Mouse (Mus musculus) midbrain, embryonic 13.5 days (tissue): Measurements from ENCODE around the gene Klc3. TPM values are rescaled to one million over a fixed set of nuclear protein-coding genes. Genes with fewer than 3 reads are reported as not detected.
A peak's percentile ranks its signal among the peaks of the same experiment; 100 is the strongest.

Experiments
- ATAC-seq: fragments of 200-750 bp; cut with Nextera tagmentation; 2 replicates; pipeline ENCODE4 v1.8.0; 2017; ENCODE audit warnings: mild to moderate bottlenecking, moderate TSS enrichment, moderate library complexity
- H3K27ac ChIP-seq: fragments of 300-500 bp; sonication (generic); 2 replicates; pipeline ENCODE4 v1.5.1; 2015; ENCODE audit warnings: inconsistent platforms, mild to moderate bottlenecking, moderate library complexity
- H3K27me3 ChIP-seq: fragments of 300-500 bp; sonication (generic); 2 replicates; pipeline ENCODE4 v1.6.1; 2015; ENCODE audit warnings: mild to moderate bottlenecking, inconsistent platforms
- H3K36me3 ChIP-seq: fragments of 300-500 bp; sonication (generic); 2 replicates; pipeline ENCODE4 v1.6.1; 2015; ENCODE audit warnings: mild to moderate bottlenecking, inconsistent platforms
- H3K4me1 ChIP-seq: fragments of 300-500 bp; sonication (generic); replicated peaks from 2 replicates; pipeline ENCODE4 v1.6.1; 2015; ENCODE audit warnings: inconsistent platforms
- H3K4me2 ChIP-seq: fragments of 300-500 bp; sonication (generic); replicated peaks from 2 replicates; pipeline ENCODE4 v1.6.1; 2015; ENCODE audit warnings: moderate library complexity, mild to moderate bottlenecking, inconsistent platforms
- H3K4me3 ChIP-seq: fragments of 300-500 bp; sonication (generic); replicated peaks from 2 replicates; pipeline ENCODE4 v1.5.1; 2015; ENCODE audit warnings: mild to moderate bottlenecking, inconsistent platforms
- H3K9ac ChIP-seq: fragments of 300-500 bp; sonication (generic); replicated peaks from 2 replicates; pipeline ENCODE4 v1.6.1; 2015; ENCODE audit warnings: mild to moderate bottlenecking, inconsistent platforms
- H3K9me3 ChIP-seq: fragments of 300-500 bp; sonication (generic); 2 replicates; pipeline ENCODE4 v1.6.1; 2016; ENCODE audit warnings: mild to moderate bottlenecking, inconsistent platforms
- WGBS: fragments of 180-500 bp; shearing (Covaris S2); methylation state at CpG from one replicate; pipeline ENCODE4 v1.1.7; 2015; 5-methylcytosine and 5-hydroxymethylcytosine counted together
- polyA plus RNA-seq: library from polyadenylated mRNA; unstranded; fragments of >200 nt; fragmentation: Nextera tagmentation; extraction: Ambion mirVana; gene quantifications from 2 replicates; pipeline ENCODE4 v1.2.1, GENCODE M21; 2015

Gene Klc3
- polyA plus RNA-seq, 1 experiment from 2014 or later = 1.2 TPM

GRCm38 (mm10) chr7:19404476-19404875 is 572 bp upstream of the Klc3 start, which contains the start of gene Ckm:
Gene Ckm, plus strand, starts transcription at chr7:19404776.
- no peaks in the 10 kb centered on the region for H3K36me3 ChIP-seq
- H3K9me3 ChIP-seq = no peaks in the 10 kb centered on the region
- peaks cover 15% of the 10 kb centered on the region for H3K4me1 ChIP-seq
- H3K9ac ChIP-seq = peak within 1 kb of the TSS; percentile 68
- H3K27me3 ChIP-seq = peaks cover 66% of the 10 kb centered on the region
- ATAC-seq = no peak
- H3K27ac ChIP-seq = no peak within 1 kb of the TSS
- peak within 1 kb of the TSS; percentile 51 for H3K4me3 ChIP-seq
- WGBS = 56% methylated on average over 7 of the region's 7 CpGs
- H3K4me2 ChIP-seq = peak within 1 kb of the TSS; percentile 89

GRCm38 (mm10) chr7:19402535-19403112 is 1.3 kb downstream of the Klc3 start:
- Histone ChIP-seq H3K36me3 (no peaks in the 10 kb centered on the region), H3K4me3 (no peak overlapping the region), H3K27me3 (peaks cover 76% of the 10 kb centered on the region), H3K4me2 (no peak overlapping the region), H3K27ac (no peak overlapping the region), H3K9ac (no peak overlapping the region), H3K4me1 (peaks cover 19% of the 10 kb centered on the region), H3K9me3 (no peaks in the 10 kb centered on the region)
- 65% methylated on average over 9 of the region's 9 CpGs for WGBS
- ATAC-seq = no peak

GRCm38 (mm10) chr7:19400946-19401345 is 3.0 kb downstream of the Klc3 start:
- Histone ChIP-seq H3K27ac (no peak overlapping the region), H3K27me3 (peaks cover 64% of the 10 kb centered on the region), H3K4me1 (peaks cover 19% of the 10 kb centered on the region), H3K36me3 (peaks cover under 1% of the 10 kb centered on the region; the same call in 1 of the 2 replicates), H3K4me3 (no peak overlapping the region), H3K4me2 (no peak overlapping the region), H3K9me3 (no peaks in the 10 kb centered on the region), H3K9ac (no peak overlapping the region)
- ATAC-seq = no peak
- 82% methylated on average over 4 of the region's 4 CpGs for WGBS

GRCm38 (mm10) chr7:19399496-19400280 is 4.2 kb downstream of the Klc3 start:
- Histone ChIP-seq H3K36me3 (peaks cover 13% of the 10 kb centered on the region), H3K9me3 (no peaks in the 10 kb centered on the region), H3K4me2 (peak overlapping the region; percentile 50), H3K27me3 (peaks cover 55% of the 10 kb centered on the region), H3K9ac (peak overlapping the region; percentile 28; the same call in 1 of the 2 replicates), H3K4me3 (peak overlapping the region; percentile 26), H3K4me1 (peaks cover 19% of the 10 kb centered on the region), H3K27ac (no peak overlapping the region)
- 3% methylated on average over 27 of the region's 27 CpGs for WGBS
- peak; percentile 21; the same call in 1 of the 2 replicates for ATAC-seq

GRCm38 (mm10) chr7:19394484-19394883 is 9.4 kb downstream of the Klc3 start:
- Histone ChIP-seq H3K4me1 (peaks cover 6% of the 10 kb centered on the region), H3K4me3 (no peak overlapping the region), H3K36me3 (peaks cover 65% of the 10 kb centered on the region), H3K9ac (no peak overlapping the region), H3K27ac (no peak overlapping the region), H3K9me3 (no peaks in the 10 kb centered on the region), H3K4me2 (no peak overlapping the region), H3K27me3 (peaks cover 10% of the 10 kb centered on the region)
- no peak for ATAC-seq
- WGBS = 92% methylated on average over 8 of the region's 8 CpGs

DNA sequence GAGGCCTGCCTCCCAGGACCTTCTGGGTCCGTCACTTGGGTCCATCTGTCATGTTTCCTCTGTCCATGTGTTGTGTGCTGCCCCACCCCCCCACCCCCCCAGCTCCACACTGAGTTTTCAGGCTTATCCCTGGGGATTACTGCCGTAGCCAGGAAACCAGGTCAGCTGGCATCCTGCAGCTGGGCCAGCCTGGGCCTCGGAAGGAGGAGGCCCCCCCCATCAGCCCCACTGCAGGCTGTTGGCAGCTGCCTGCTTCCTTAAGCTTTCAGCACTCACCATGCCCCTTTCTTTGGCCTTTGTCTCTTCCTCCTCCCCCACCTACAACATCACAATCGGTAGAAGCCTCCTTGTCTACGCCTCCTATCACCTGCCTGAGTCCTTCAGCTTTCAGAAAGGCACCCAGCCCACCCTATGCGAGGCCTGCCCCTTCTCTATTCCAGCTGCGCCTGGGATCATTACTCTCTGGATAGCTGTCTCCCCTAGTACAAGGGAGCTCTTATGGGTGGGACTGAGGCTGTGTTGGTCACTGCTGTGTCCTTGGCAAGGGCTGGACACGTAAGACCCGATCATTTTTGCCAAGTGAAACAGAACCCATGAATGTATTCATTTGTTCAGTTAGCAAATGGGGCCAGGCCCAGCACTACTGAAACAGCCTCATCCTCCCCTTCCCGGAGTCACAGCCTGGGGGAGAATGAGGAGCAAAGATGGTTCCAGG is 15.0 kb downstream of the Klc3 start:
- Histone ChIP-seq H3K9ac (peak overlapping the region; percentile 50), H3K9me3 (no peaks in the 10 kb centered on the region), H3K27me3 (no peaks in the 10 kb centered on the region), H3K36me3 (peaks cover 98% of the 10 kb centered on the region), H3K4me3 (no peak overlapping the region), H3K4me2 (no peak overlapping the region), H3K27ac (peak overlapping the region; percentile 84), H3K4me1 (peaks cover 24% of the 10 kb centered on the region)
- WGBS = 51% methylated on average over 10 of the region's 10 CpGs
- peak; percentile 53 for ATAC-seq

GRCm38 (mm10) chr7:19383708-19384107 is 20.2 kb downstream of the Klc3 start:
- Histone ChIP-seq H3K36me3 (peaks cover 48% of the 10 kb centered on the region), H3K4me3 (peak overlapping the region; percentile 76; the same call in 1 of the 2 replicates), H3K4me2 (peak overlapping the region; percentile 92), H3K27ac (no peak overlapping the region), H3K27me3 (no peaks in the 10 kb centered on the region), H3K9ac (peak overlapping the region; percentile 21), H3K4me1 (peaks cover 29% of the 10 kb centered on the region), H3K9me3 (no peaks in the 10 kb centered on the region)
- 89% methylated on average over 9 of the region's 9 CpGs for WGBS
- no peak for ATAC-seq

- Histone ChIP-seq H3K36me3 (peaks cover 34% of the 10 kb centered on the region), H3K4me2 (peak overlapping the region; percentile 92), H3K27me3 (no peaks in the 10 kb centered on the region), H3K27ac (peak overlapping the region; percentile 69), H3K4me1 (peaks cover 20% of the 10 kb centered on the region), H3K9ac (peak overlapping the region; percentile 83), H3K9me3 (no peaks in the 10 kb centered on the region), H3K4me3 (peak overlapping the region; percentile 76)
- 1% methylated on average over 20 of the region's 37 CpGs for WGBS
- ATAC-seq = peak; percentile 71
These were observed 21.8 kb downstream of the Klc3 start for GRCm38 (mm10) chr7:19382166-19382541.

- peak; percentile 94 for ATAC-seq
- Histone ChIP-seq H3K27ac (peak within 1 kb of the TSS; percentile 69), H3K27me3 (no peaks in the 10 kb centered on the region), H3K9ac (peak within 1 kb of the TSS; percentile 83), H3K4me1 (peaks cover 20% of the 10 kb centered on the region), H3K4me3 (peak within 1 kb of the TSS; percentile 76), H3K36me3 (peaks cover 28% of the 10 kb centered on the region), H3K9me3 (no peaks in the 10 kb centered on the region), H3K4me2 (peak within 1 kb of the TSS; percentile 92)
- 7% methylated on average over 39 of the region's 48 CpGs for WGBS
These were observed 22.3 kb downstream of the Klc3 start, which contains the start of gene Ercc2 for GRCm38 (mm10) chr7:19381377-19382165. Gene Ercc2, plus strand, starts transcription at chr7:19382010.

DNA sequence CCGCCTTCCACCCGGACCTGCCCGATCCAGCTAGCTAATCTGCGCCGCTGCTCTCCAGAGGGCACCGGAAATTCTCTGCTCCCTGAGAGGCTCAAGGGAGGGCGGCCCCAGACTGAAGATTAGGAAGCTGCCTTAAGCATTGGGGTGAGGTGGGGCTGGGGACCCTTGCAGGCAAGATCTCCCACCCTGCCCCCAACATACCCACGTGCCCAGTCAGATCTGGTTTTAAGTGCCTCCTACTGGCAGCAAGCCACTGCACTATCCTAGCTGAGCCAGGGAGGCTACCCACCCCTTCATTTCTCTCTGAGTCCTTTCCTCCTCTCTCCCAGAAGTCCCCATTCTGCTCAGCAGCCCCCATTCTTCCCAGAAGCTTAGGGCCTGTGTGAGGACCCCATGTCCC is 25.9 kb downstream of the Klc3 start:
- H3K4me2 ChIP-seq = no peak overlapping the region
- H3K9ac ChIP-seq = no peak overlapping the region
- no peak for ATAC-seq
- no peak overlapping the region for H3K27ac ChIP-seq
- H3K27me3 ChIP-seq = no peaks in the 10 kb centered on the region
- no peaks in the 10 kb centered on the region for H3K36me3 ChIP-seq
- WGBS = 79% methylated on average over 7 of the region's 8 CpGs
- no peaks in the 10 kb centered on the region for H3K9me3 ChIP-seq
- H3K4me1 ChIP-seq = peaks cover 8% of the 10 kb centered on the region
- no peak overlapping the region for H3K4me3 ChIP-seq

GRCm38 (mm10) chr7:19376019-19376418 is 27.9 kb downstream of the Klc3 start:
- Histone ChIP-seq H3K9me3 (no peaks in the 10 kb centered on the region), H3K27me3 (no peaks in the 10 kb centered on the region), H3K4me3 (no peak overlapping the region), H3K4me1 (no peaks in the 10 kb centered on the region), H3K27ac (no peak overlapping the region), H3K9ac (no peak overlapping the region), H3K4me2 (no peak overlapping the region), H3K36me3 (no peaks in the 10 kb centered on the region)
- WGBS = 79% methylated on average over 4 of the region's 4 CpGs
- ATAC-seq = no peak
